Comparison of ENCODE assay signal across 22 mouse cellular contexts in the genomic region with DNA sequence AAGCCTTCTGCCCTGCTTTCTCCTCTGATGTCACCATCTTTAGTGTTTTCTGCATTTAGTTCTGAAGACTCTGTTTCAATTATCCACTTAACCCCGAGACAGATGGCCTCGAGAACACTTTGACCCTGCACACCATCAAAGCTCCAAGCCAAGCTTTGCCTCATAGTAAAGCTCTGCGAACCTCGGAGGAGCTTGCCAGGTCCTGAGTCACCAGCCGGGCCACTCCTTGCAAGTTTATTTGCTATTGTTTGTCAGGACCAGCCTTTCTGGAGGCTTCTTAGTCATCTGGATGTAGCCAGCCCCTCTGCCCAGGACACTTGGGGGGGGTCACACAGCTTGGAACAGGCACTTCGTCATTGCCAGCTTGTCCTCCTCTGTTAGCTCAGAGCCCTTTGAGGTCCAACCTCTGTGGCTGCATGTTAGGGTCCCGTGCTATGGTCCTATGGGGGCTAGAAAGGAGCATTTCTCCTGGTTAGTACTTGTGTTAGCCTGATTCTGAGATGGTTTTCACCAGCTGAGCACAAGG. TPM values are rescaled to one million over a fixed set of nuclear protein-coding genes. Genes with fewer than 3 reads are reported as not detected.
A peak's percentile ranks its signal among the peaks of the same experiment; 100 is the strongest.
DNase-seq lines count a peak whose midpoint lies in the region; ATAC-seq lines count a peak whose summit lies in the region.
"Had no signal": no experiment of that assay in that cellular context is flagged by ENCODE, and none has a peak within 500 bp of the region (broad histone marks: within the 10 kb centered on the region; RNA-seq: fewer than 3 reads in every experiment).

No protein-coding gene starts in this region.

- H3K9ac ChIP-seq in liver, embryonic 13.5 days: no peak overlapping the region
- H3K9ac ChIP-seq in liver, embryonic 11.5 days (ENCODE audit: low read depth, low read length): no peak overlapping the region
- H3K9ac ChIP-seq: forebrain, embryonic 15.5 days; heart, embryonic 15.5 days; hindbrain, embryonic 12.5 days; lung, embryonic 14.5 days; neural tube, embryonic 12.5 days had no signal

- ATAC-seq in liver, embryonic 13.5 days (ENCODE audit: low read depth): no peak
- no peak for ATAC-seq in liver, embryonic 11.5 days (replicated peaks; ENCODE audit: low FRiP score)
- ATAC-seq: activated CD4-positive, CD25-positive, alpha-beta regulatory T cell, adult 4 months; forebrain, embryonic 15.5 days had no signal

- DNase-seq in liver, embryonic 13.5 days: no peak
- DNase-seq in liver, embryonic 11.5 days (ENCODE audit: low spot score): no peak
- DNase-seq in urinary bladder, postnatal 25 days (ENCODE audit: low spot score): peak; percentile 38
- no peak for DNase-seq in urinary bladder, postnatal 10 days (ENCODE audit: low spot score)
- DNase-seq in adrenal gland, postnatal 25 days: peak; percentile 45
- peak; percentile 57 to 75 for DNase-seq in urinary bladder, postnatal 36 days (ENCODE audit: low spot score in 2 of 2)
- DNase-seq in layer of hippocampus, postnatal 10 days (ENCODE audit: low spot score in 2 of 2): no peak
- DNase-seq in kidney, postnatal 36 days: no peak
- DNase-seq: cerebellum, adult 9-10 months; lung, embryonic 14.5 days; right cerebral cortex, adult 18-20 months had no signal

- H3K4me1 ChIP-seq in liver, embryonic 13.5 days (replicated peaks): peaks cover 45% of the 10 kb centered on the region
- peaks cover 11% of the 10 kb centered on the region for H3K4me1 ChIP-seq in liver, embryonic 11.5 days (replicated peaks; ENCODE audit: control insufficient read depth, insufficient read depth, low read length)

- H3K4me3 ChIP-seq in liver, embryonic 13.5 days (replicated peaks): no peak overlapping the region
- H3K4me3 ChIP-seq in liver, embryonic 11.5 days (ENCODE audit: low read depth, low read length): no peak overlapping the region
- H3K4me3 ChIP-seq: forebrain, embryonic 15.5 days; heart, embryonic 15.5 days; hindbrain, embryonic 12.5 days; neural tube, embryonic 12.5 days had no signal

- no peaks in the 10 kb centered on the region for H3K9me3 ChIP-seq in liver, embryonic 13.5 days (replicated peaks)
- H3K9me3 ChIP-seq in liver, embryonic 11.5 days (ENCODE audit: control insufficient read depth, low read length): no peaks in the 10 kb centered on the region
- H3K9me3 ChIP-seq: forebrain, embryonic 15.5 days; heart, embryonic 15.5 days; hindbrain, embryonic 12.5 days; neural tube, embryonic 12.5 days had no signal

- no peak overlapping the region for H3K4me2 ChIP-seq in liver, embryonic 13.5 days
- no peak overlapping the region for H3K4me2 ChIP-seq in liver, embryonic 11.5 days
- H3K4me2 ChIP-seq: forebrain, embryonic 15.5 days; heart, embryonic 15.5 days; hindbrain, embryonic 12.5 days; lung, embryonic 14.5 days; neural tube, embryonic 12.5 days had no signal

- H3K27me3 ChIP-seq in liver, embryonic 13.5 days: peaks cover 8% of the 10 kb centered on the region; the same call in 1 of the 2 replicates
- H3K27me3 ChIP-seq in liver, embryonic 11.5 days (replicated peaks; ENCODE audit: control insufficient read depth, insufficient read depth, low read length): peaks cover 3% of the 10 kb centered on the region; the same call in 1 of the 2 replicates

- H3K27ac ChIP-seq in liver, embryonic 13.5 days: peak overlapping the region; percentile 34; the same call in 1 of the 2 replicates
- H3K27ac ChIP-seq in liver, embryonic 11.5 days (ENCODE audit: low read depth, low read length): no peak overlapping the region
- H3K27ac ChIP-seq: forebrain, embryonic 15.5 days; heart, embryonic 15.5 days; hindbrain, embryonic 12.5 days; neural tube, embryonic 12.5 days had no signal

- peaks cover 7% of the 10 kb centered on the region for H3K36me3 ChIP-seq in liver, embryonic 13.5 days
- no peaks in the 10 kb centered on the region for H3K36me3 ChIP-seq in liver, embryonic 11.5 days (ENCODE audit: control insufficient read depth, insufficient read depth, low read length)
- H3K36me3 ChIP-seq: forebrain, embryonic 15.5 days; heart, embryonic 15.5 days; hindbrain, embryonic 12.5 days; neural tube, embryonic 12.5 days had no signal

- WGBS in liver, embryonic 13.5 days (ENCODE audit: insufficient replicate concordance): 70% methylated on average over 7 of the region's 7 CpGs
- 71% methylated on average over 7 of the region's 7 CpGs for WGBS in liver, embryonic 11.5 days

RNA-seq across cellular contexts. Expression of a gene that starts 2.0 kb away (rescaled TPM):
- 9.2 and 12.4 TPM in 2 replicates for polyA plus RNA-seq in liver, embryonic 13.5 days (2015; fragmentation: Nextera tagmentation; extraction: Ambion mirVana)
- polyA plus RNA-seq in liver, embryonic 11.5 days (2014; fragmentation: Nextera tagmentation; extraction: Ambion mirVana): 5.6 and 6.4 TPM in 2 replicates
- not detected in 2 replicates for total RNA-seq in adrenal gland, postnatal 25 days (2021)
- under 1 TPM in 1 of 2 experiments, not detected in 1; 0.20 TPM for total RNA-seq in layer of hippocampus, postnatal 10 days (2021)
- total RNA-seq: layer of hippocampus, adult 18-20 months had no signal
- polyA plus RNA-seq: activated CD4-positive, CD25-positive, alpha-beta regulatory T cell, adult 4 months; forebrain, embryonic 15.5 days; kidney, embryonic 14.5 days; lung, embryonic 14.5 days had no signal

RNA-seq across cellular contexts. Expression of a gene that starts 7.9 kb away (rescaled TPM):
- not detected in 2 replicates for polyA plus RNA-seq in liver, embryonic 13.5 days (2015; fragmentation: Nextera tagmentation; extraction: Ambion mirVana)
- not detected in 2 replicates for polyA plus RNA-seq in liver, embryonic 11.5 days (2014; fragmentation: Nextera tagmentation; extraction: Ambion mirVana)
- not detected in 2 replicates for total RNA-seq in adrenal gland, postnatal 25 days (2021)
- total RNA-seq in layer of hippocampus, postnatal 10 days (2021): not detected
- total RNA-seq: left cerebral cortex, postnatal 10 days; megakaryocyte progenitor cell, adult 5-6 weeks had no signal
- polyA plus RNA-seq: activated CD4-positive, CD25-positive, alpha-beta regulatory T cell, adult 4 months; forebrain, embryonic 15.5 days; heart, embryonic 15.5 days; hindbrain, embryonic 12.5 days; kidney, embryonic 14.5 days; limb, embryonic 14.5 days; lung, embryonic 14.5 days; neural tube, embryonic 12.5 days had no signal

RNA-seq across cellular contexts. Expression of a gene that starts 20.3 kb away (rescaled TPM):
- polyA plus RNA-seq in liver, embryonic 13.5 days (2015; fragmentation: Nextera tagmentation; extraction: Ambion mirVana): not detected in 2 replicates
- polyA plus RNA-seq in liver, embryonic 11.5 days (2014; fragmentation: Nextera tagmentation; extraction: Ambion mirVana): not detected in 2 replicates
- total RNA-seq in adrenal gland, postnatal 25 days (2021): not detected in 2 replicates
- not detected for total RNA-seq in layer of hippocampus, postnatal 10 days (2021)
- total RNA-seq: layer of hippocampus, adult 18-20 months; left cerebral cortex, postnatal 10 days; megakaryocyte progenitor cell, adult 5-6 weeks had no signal
- polyA plus RNA-seq: activated CD4-positive, CD25-positive, alpha-beta regulatory T cell, adult 4 months; forebrain, embryonic 15.5 days; heart, embryonic 15.5 days; hindbrain, embryonic 12.5 days; intestine, embryonic 14.5 days; limb, embryonic 14.5 days; lung, embryonic 14.5 days; neural tube, embryonic 12.5 days had no signal

RNA-seq across cellular contexts. Expression of a gene that starts 22.4 kb away (rescaled TPM):
- polyA plus RNA-seq in liver, embryonic 13.5 days (2015; fragmentation: Nextera tagmentation; extraction: Ambion mirVana): not detected in 2 replicates
- polyA plus RNA-seq in liver, embryonic 11.5 days (2014; fragmentation: Nextera tagmentation; extraction: Ambion mirVana): not detected in 2 replicates
- not detected in 2 replicates for total RNA-seq in adrenal gland, postnatal 25 days (2021)
- total RNA-seq in layer of hippocampus, postnatal 10 days (2021): not detected
- total RNA-seq: layer of hippocampus, adult 18-20 months; left cerebral cortex, postnatal 10 days; megakaryocyte progenitor cell, adult 5-6 weeks had no signal
- polyA plus RNA-seq: activated CD4-positive, CD25-positive, alpha-beta regulatory T cell, adult 4 months; forebrain, embryonic 15.5 days; heart, embryonic 15.5 days; hindbrain, embryonic 12.5 days; kidney, embryonic 14.5 days; limb, embryonic 14.5 days; lung, embryonic 14.5 days; neural tube, embryonic 12.5 days had no signal

RNA-seq across cellular contexts. Expression of a gene that starts 42.7 kb away (rescaled TPM):
- polyA plus RNA-seq in liver, embryonic 13.5 days (2015; fragmentation: Nextera tagmentation; extraction: Ambion mirVana): not detected in 2 replicates
- not detected in 2 replicates for polyA plus RNA-seq in liver, embryonic 11.5 days (2014; fragmentation: Nextera tagmentation; extraction: Ambion mirVana)
- total RNA-seq in adrenal gland, postnatal 25 days (2021): not detected in 2 replicates
- total RNA-seq in layer of hippocampus, postnatal 10 days (2021): not detected
- total RNA-seq: layer of hippocampus, adult 18-20 months; left cerebral cortex, postnatal 10 days; megakaryocyte progenitor cell, adult 5-6 weeks had no signal
- polyA plus RNA-seq: forebrain, embryonic 15.5 days; heart, embryonic 15.5 days; hindbrain, embryonic 12.5 days; intestine, embryonic 14.5 days; kidney, embryonic 14.5 days; limb, embryonic 14.5 days; lung, embryonic 14.5 days; neural tube, embryonic 12.5 days had no signal

Comparison
In these comparisons a context has a peak if more than half of its experiments do, and no peak if none do; other contexts are left out.
1. DNase-seq: peak in urinary bladder, postnatal 25 days (single experiment), adrenal gland, postnatal 25 days (single experiment) and urinary bladder, postnatal 36 days (2 of 2); none in liver, embryonic 13.5 days (single experiment), liver, embryonic 11.5 days (single experiment), urinary bladder, postnatal 10 days (single experiment), layer of hippocampus, postnatal 10 days (0 of 2) and kidney, postnatal 36 days (0 of 2).